Mouse (Mus musculus): ENCODE measurements around the gene Tubb2b.

- TF ChIP-seq CTCF (IDR thresholded peaks at IDR 0.05; ENCODE audit: extremely low read depth, insufficient read depth, insufficient read length, insufficient replicate concordance) (no peak), POLR2A (IDR thresholded peaks at IDR 0.05; ENCODE audit: low read depth, low read length) (no peak)
These were observed 24.0 kb downstream of the Tubb2b start for GRCm38 (mm10) chr13:34106256-34106655.

Measured in spleen, adult 2 months (tissue).